Mouse (Mus musculus) yolk sac, embryonic 10.5 days (tissue): ENCODE measurements around the gene 2210408I21Rik.
"Not testable (repeated sequence)": the region's sequence is repeated elsewhere in the genome, so short reads cannot be mapped to it uniquely, and the experiment has no call there.

Experiments
- DNase-seq: peaks from one replicate; pipeline ENCODE4 v3.0.0-alpha.2; 2017; ENCODE audit warnings: low spot score

2210408I21Rik gene

GRCm38 (mm10) chr13:77134931-77135620 is at the start of gene 2210408I21Rik, which contains the start of gene Slf1:
2210408I21Rik (plus strand) TSS chr13:77135540.
Slf1 (minus strand) TSS chr13:77135473.
- DNase-seq: peak; percentile 89

- DNase-seq: not testable (repeated sequence)
These were observed 42.5 kb upstream of the 2210408I21Rik start for GRCm38 (mm10) chr13:77092876-77093275.

GRCm38 (mm10) chr13:77107734-77108133 is 27.6 kb upstream of the 2210408I21Rik start:
- no peak for DNase-seq

DNA sequence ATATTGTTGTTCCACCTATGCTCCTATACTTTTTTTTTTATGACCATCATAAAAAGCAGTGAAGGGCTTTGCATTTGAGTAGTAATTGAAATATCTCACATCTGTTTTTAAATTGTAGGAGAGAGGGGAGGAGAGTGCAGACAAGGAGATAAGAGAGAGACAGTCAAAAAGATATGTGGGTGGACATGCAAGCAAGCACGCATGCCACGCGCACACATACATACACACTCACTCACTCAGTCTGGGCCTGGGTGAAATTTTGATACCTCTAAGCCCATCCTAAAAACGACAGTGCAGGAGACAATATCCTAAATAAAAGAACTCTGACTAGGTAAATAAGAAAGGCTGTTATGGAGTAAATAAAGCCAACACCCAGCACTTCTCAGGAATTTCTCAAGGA is 16.6 kb upstream of the 2210408I21Rik start:
- no peak for DNase-seq

GRCm38 (mm10) chr13:77125159-77125558 is 10.2 kb upstream of the 2210408I21Rik start:
- DNase-seq: no peak

GRCm38 (mm10) chr13:77128240-77128639 is 7.1 kb upstream of the 2210408I21Rik start:
- DNase-seq: no peak

GRCm38 (mm10) chr13:77131132-77131531 is 4.2 kb upstream of the 2210408I21Rik start:
- no peak for DNase-seq

DNA sequence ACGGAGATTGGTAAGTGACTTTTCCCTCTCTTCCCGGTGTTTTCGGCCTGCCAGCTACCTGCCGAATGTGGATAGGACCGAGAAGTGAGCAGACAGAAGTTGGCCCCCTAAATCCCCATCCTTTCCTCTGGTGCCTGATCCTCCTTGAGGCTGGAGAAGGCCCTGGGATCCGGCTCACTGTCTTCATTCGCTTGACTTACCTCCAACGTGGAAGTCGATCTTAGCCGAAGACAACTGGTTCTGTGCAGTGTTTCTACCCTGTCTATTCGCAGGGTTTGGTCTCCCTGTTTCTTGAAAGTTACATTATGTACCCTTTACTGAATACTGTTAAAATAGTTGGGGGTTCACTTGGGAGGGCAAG is 261 bp downstream of the 2210408I21Rik start:
- no peak for DNase-seq

GRCm38 (mm10) chr13:77140890-77141289 is 5.5 kb downstream of the 2210408I21Rik start:
- DNase-seq: no peak

- DNase-seq: no peak
These were observed 42.6 kb downstream of the 2210408I21Rik start for GRCm38 (mm10) chr13:77177931-77178330.

- no peak for DNase-seq
These were observed 55.3 kb downstream of the 2210408I21Rik start for GRCm38 (mm10) chr13:77190606-77191005.

- no peak for DNase-seq
These were observed 56.9 kb downstream of the 2210408I21Rik start for GRCm38 (mm10) chr13:77192201-77192600.

GRCm38 (mm10) chr13:77208764-77209418 is 73.6 kb downstream of the 2210408I21Rik start:
- DNase-seq: no peak

GRCm38 (mm10) chr13:77213196-77213595 is 77.9 kb downstream of the 2210408I21Rik start:
- no peak for DNase-seq

- no peak for DNase-seq
These were observed 80.1 kb downstream of the 2210408I21Rik start for GRCm38 (mm10) chr13:77215460-77215859.

GRCm38 (mm10) chr13:77217672-77218280 is 82.4 kb downstream of the 2210408I21Rik start:
- DNase-seq: no peak

GRCm38 (mm10) chr13:77221072-77221471 is 85.7 kb downstream of the 2210408I21Rik start:
- no peak for DNase-seq

DNA sequence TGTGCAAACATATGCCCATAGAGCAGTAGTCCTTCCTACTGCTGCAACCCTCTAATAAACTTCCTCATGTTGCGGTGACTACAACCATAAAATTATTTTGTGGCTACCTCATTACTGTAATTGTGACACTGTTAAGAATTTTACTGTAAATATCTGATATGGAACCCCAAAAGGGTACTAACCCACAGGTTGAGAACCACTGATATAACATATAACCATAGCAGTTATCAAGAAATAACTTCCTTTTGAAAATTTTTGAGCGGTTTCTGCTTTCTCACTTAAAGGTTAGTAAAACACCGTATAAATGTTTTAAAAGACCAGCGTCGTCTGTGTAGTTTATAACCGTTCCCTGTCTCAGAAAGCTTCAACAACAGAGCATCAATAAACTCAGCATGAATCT is 121.2 kb downstream of the 2210408I21Rik start:
- DNase-seq: no peak

DNA sequence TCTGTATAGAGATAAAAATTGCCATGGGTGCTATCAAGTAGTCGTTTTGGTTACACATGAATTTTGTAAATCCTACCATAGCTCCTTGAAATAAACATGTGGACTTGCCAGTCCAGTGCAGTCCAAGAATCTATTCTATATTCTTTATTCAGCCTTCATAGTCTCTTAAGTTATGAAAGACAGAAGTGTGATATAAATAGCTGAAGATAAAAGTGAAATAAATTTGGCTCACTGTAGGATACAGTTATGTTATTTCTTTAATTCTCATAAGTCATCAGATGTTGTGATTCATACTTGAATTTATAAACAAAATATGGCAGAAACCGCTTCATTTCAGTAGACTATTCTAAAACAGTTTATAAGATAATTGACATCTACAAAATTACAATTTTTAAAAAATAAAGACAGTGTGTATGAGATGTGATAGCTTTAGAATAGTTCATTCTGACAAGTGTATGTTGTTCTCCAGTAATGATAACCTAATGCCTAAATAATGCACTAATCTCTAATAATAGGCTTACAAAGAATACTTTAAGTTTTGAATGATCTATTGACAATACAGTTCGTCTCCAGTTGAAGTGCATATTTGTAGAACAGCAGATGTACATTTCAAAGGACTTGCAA is 127.5 kb downstream of the 2210408I21Rik start:
- DNase-seq: no peak

DNA sequence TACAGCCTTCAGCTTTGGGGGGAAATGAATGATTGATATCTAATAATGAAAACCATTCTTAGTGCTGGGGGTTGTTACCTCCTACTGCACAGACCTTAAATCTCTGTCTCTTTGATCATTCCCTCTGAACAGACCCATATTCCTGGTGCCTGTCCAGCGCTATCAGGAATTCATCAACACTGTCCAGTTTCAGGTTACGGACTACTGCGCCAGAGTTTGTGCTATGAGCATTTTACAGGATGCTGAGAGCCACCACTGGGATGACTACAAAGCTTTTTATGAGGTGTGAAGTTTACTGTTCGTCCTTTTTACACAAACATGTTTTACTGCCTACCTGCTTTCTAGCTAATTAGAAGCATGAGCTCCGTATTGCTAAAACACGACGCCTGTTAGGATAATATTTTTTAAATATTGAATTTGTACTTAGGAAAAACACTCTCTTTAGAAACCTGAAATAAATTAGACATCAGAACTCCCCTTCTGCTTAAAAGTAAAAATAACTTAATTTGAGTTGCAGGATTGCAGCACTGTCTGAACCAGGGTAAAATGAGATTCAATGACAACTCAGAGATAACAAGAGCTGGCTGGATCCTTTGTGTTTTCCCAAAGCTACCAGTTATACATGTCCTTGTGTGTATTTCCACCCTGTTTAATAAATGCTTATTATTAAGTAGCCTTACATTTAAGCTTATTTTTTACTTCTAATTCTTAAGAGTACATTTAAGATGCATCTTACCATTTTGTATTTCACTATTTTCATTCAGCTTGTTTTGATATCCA is 128.2 kb downstream of the 2210408I21Rik start:
- DNase-seq: peak; percentile 6

- DNase-seq: no peak
These were observed 129.1 kb downstream of the 2210408I21Rik start for GRCm38 (mm10) chr13:77264481-77264880.
